Mouse (Mus musculus) cortical plate, adult 2 months (tissue): Measurements from ENCODE around the gene Pafah1b2.

Experiments
- CTCF ChIP-seq: fragments of 200-500 bp; IDR thresholded peaks from 2 replicates; pipeline ENCODE4 v1.5.1; 2011; ENCODE audit warnings: mild to moderate bottlenecking, control low read depth, low read length; ENCODE audit not compliant: insufficient read depth; ENCODE audit errors: extremely low read depth
- POLR2A ChIP-seq: fragments of 200-500 bp; IDR thresholded peaks from 2 replicates; pipeline ENCODE4 v1.6.1; 2011; ENCODE audit warnings: mild to moderate bottlenecking, low read length, control low read depth; ENCODE audit not compliant: insufficient read depth; ENCODE audit errors: extremely low read depth

DNA sequence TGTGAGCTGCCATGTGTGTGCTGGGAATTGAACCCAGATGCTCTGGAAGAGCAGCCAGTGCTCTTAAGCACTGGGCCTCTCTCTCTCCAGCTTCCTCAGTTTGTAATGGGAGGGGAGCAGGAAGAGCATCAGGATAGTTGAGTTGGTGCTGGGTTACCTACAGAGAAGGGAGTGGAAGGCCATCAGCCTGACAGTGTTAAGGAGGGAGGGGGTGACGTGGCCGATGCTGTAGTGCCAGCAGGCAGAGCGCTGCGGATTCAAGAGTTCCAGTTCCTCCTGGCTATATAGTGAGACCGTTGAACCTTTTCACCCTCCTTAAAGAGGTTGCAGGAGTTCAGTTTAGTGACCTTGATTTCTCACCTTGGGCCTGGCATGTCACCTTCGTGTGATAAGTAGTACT, 18.5 kb upstream of the Pafah1b2 start:
- no peak for TF ChIP-seq CTCF
- no peak for TF ChIP-seq POLR2A
